Mouse (Mus musculus) CH12.LX (cell line): ENCODE results near the gene Glp1r.

Experiments used
- ELF1 ChIP-seq: IDR thresholded peaks from 2 replicates; pipeline ENCODE4 v1.6.1; 2014; ENCODE audit warnings: low read depth, mild to moderate bottlenecking, inconsistent platforms, low read length, improper control_type of control experiment
- NRF1 ChIP-seq: IDR thresholded peaks from 2 replicates; pipeline ENCODE4 v1.6.1; 2014; ENCODE audit warnings: low read depth, mild to moderate bottlenecking, inconsistent platforms, low read length, improper control_type of control experiment, moderate library complexity
- POLR2A ChIP-seq: IDR thresholded peaks from 2 replicates; pipeline ENCODE4 v1.6.1; 2011; ENCODE audit warnings: low read depth, mild to moderate bottlenecking, improper control_type of control experiment, low read length

GRCm38 (mm10) chr17:30938554-30938953, 36.9 kb downstream of the Glp1r start:
- TF ChIP-seq POLR2A (no peak), ELF1 (no peak), NRF1 (no peak)
